Mouse (Mus musculus): ENCODE data around the gene Stox2. TPM values are rescaled to one million over a fixed set of nuclear protein-coding genes. Genes with fewer than 3 reads are reported as not detected.

Gene Stox2
- polyA plus RNA-seq, 1 experiment: 0.01 TPM

DNA sequence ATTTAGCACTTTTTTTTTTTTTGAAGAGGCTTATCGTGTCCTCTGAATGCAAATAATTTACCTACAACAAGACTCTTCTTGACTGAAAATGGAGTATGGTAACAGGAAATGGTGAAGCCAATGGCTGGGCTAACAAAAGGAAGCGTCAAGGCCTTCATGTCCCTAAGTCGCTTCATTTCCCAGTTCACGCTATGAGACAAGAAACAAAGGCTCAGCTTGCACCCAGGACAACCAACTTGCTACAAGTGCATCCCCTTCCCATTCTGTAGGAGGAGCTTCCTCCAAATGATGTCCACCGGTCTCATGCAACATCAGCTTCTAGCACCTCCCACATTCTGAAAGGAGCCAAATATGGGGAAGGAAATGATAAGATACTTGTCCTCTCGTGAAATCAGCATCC lies 160.7 kb downstream of the Stox2 start:
- H3K9me3 ChIP-seq (ENCODE audit: control insufficient read depth, low read length): no peaks in the 10 kb centered on the region
- no peak for TF ChIP-seq TAL1 (IDR thresholded peaks at IDR 0.05; ENCODE audit: low read length)
- TF ChIP-seq GATA1 (IDR thresholded peaks at IDR 0.05; ENCODE audit: low read length): no peak

DNA sequence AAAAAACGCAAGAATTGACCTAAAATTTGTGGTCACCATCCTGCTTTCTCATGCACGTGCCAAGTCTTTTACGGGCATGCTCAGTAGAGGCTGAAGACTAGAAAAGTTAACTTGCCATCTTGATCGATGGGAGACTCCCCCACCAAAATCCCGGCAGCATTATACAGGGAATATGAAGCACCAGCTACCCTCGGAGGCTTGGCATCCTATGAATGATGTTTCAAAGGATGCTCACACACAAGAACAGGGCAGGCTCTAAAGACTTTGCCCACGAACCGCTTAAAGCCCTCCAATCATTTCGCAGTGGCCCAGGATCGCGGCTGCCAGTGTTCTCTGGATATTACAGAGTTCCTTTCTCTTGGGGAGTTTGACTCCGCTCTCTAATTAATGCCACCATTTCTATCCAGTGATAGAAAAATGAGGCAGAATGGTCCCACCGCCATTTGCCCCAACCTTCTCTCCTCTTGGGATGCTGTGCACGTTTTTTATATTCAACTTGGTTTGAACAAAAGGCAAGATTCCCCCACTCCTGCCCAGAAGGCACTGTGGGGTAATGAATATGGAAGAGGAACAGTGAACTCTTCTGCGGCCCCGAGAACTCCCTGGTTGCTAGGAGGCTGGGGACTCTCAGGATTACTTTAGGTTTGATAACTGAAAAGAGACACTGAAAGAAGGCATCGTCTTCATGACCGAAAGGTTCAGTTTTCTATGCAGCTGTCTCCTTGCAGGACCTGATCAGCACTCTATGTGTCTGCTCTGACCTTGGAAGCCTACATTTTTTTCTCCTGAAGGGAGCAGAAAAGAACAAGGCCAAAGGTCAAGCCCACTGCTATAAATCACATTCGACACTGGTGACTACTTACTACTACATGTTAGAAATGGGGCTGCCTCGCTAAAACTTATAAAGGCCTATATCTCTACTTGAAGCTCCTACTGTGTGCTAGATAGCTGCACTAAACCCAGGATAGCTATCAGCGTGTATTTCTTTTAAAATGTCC lies 161.5 kb downstream of the Stox2 start:
- H3K27me3 ChIP-seq (ENCODE audit: control insufficient read depth): peaks cover 32% of the 10 kb centered on the region
- no peaks in the 10 kb centered on the region for H3K4me1 ChIP-seq (ENCODE audit: control insufficient read depth)
- H3K36me3 ChIP-seq (ENCODE audit: control insufficient read depth): no peaks in the 10 kb centered on the region
- TF ChIP-seq TAL1 (IDR thresholded peaks at IDR 0.05; ENCODE audit: low read length): no peak
- no peak for TF ChIP-seq GATA1 (IDR thresholded peaks at IDR 0.05; ENCODE audit: low read length)
- no peak overlapping the region for H3K4me3 ChIP-seq (replicated peaks)
- no peaks in the 10 kb centered on the region for H3K9me3 ChIP-seq (ENCODE audit: control insufficient read depth, low read length)

More for the DNA sequence above, 160.7 kb downstream of the Stox2 start:
- H3K4me1 ChIP-seq (ENCODE audit: control insufficient read depth): no peaks in the 10 kb centered on the region
- H3K4me3 ChIP-seq (replicated peaks): no peak overlapping the region
- H3K36me3 ChIP-seq (ENCODE audit: control insufficient read depth): no peaks in the 10 kb centered on the region
- H3K27me3 ChIP-seq (ENCODE audit: control insufficient read depth): peaks cover 40% of the 10 kb centered on the region

DNA sequence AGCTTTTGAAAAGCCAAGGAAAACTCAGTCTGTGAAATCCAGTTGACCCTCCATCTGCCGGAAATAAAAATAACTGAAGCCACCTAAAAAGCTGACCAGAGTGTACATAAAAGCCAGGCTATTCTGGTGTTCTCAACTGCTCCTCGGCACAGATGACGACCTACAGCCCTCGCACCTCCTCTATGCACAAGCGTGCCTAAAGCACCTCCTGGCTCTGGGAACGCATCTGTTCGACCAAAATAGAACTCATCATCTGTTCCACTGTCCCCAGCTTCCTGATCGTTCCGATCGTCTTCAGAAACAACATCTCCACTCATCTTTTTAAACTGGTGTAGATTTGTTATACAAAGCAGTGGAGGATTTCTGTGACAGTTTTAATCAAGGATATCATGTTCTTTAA lies 166.3 kb downstream of the Stox2 start:
- no peaks in the 10 kb centered on the region for H3K27me3 ChIP-seq (ENCODE audit: control insufficient read depth)
- H3K4me3 ChIP-seq (replicated peaks): no peak overlapping the region
- no peaks in the 10 kb centered on the region for H3K4me1 ChIP-seq (ENCODE audit: control insufficient read depth)
- no peaks in the 10 kb centered on the region for H3K36me3 ChIP-seq (ENCODE audit: control insufficient read depth)
- H3K9me3 ChIP-seq (ENCODE audit: control insufficient read depth, low read length): no peaks in the 10 kb centered on the region
- TF ChIP-seq GATA1 (IDR thresholded peaks at IDR 0.05; ENCODE audit: low read length) (no peak), TAL1 (IDR thresholded peaks at IDR 0.05; ENCODE audit: low read length) (no peak)

DNA sequence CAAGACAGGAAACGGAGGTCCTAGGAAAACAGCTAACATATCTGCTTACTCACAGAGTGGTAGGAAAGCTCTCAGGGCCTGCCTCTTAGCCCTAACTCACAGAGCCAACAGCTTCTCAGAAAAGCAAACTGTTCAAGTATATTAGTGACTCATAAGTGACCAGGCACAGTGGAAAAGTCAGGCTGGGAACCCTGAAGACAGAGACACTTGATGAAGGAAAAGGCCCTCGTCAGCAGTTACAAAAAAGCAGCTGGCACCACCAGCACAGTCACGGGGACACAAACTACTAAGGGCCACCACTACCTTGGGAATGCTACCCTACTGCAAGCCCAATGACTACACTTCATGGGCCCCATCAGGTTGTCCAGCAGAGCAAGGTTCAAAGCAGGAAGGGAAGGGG lies 168.0 kb downstream of the Stox2 start:
- no peak for TF ChIP-seq TAL1 (IDR thresholded peaks at IDR 0.05; ENCODE audit: low read length)
- no peak for TF ChIP-seq GATA1 (IDR thresholded peaks at IDR 0.05; ENCODE audit: low read length)
- no peaks in the 10 kb centered on the region for H3K27me3 ChIP-seq (ENCODE audit: control insufficient read depth)

DNA sequence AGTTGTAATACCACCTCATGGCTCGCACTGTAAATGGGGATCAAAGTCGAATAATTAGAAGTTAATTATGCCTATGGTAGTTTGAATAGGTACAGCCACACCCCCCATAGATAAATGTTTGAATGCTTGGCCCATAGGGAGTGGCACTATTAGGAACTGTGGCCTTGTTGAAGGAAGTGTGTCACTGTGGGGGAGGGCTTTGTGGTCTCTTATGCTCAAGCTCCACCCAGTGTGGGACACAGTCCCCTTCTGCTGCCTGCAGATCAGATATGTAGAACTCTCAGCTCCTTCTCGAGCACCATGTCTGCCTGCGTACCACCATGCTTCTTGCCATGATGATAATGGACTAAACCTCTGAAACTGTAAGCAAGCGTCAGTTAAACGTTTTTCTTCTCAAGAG lies 177.2 kb downstream of the Stox2 start:
- no peak overlapping the region for H3K4me3 ChIP-seq (replicated peaks)
- no peaks in the 10 kb centered on the region for H3K4me1 ChIP-seq (ENCODE audit: control insufficient read depth)
- TF ChIP-seq GATA1 (IDR thresholded peaks at IDR 0.05; ENCODE audit: low read length) (no peak), TAL1 (IDR thresholded peaks at IDR 0.05; ENCODE audit: low read length) (no peak)
- H3K36me3 ChIP-seq (ENCODE audit: control insufficient read depth): no peaks in the 10 kb centered on the region
- no peaks in the 10 kb centered on the region for H3K27me3 ChIP-seq (ENCODE audit: control insufficient read depth)
- H3K9me3 ChIP-seq (ENCODE audit: control insufficient read depth, low read length): no peaks in the 10 kb centered on the region; the same call in 1 of the 2 replicates

More for the DNA sequence above, 168.0 kb downstream of the Stox2 start:
- Histone ChIP-seq H3K9me3 (ENCODE audit: control insufficient read depth, low read length) (no peaks in the 10 kb centered on the region; the same call in 1 of the 2 replicates), H3K4me1 (ENCODE audit: control insufficient read depth) (no peaks in the 10 kb centered on the region), H3K4me3 (replicated peaks) (no peak overlapping the region), H3K36me3 (ENCODE audit: control insufficient read depth) (no peaks in the 10 kb centered on the region)

DNA sequence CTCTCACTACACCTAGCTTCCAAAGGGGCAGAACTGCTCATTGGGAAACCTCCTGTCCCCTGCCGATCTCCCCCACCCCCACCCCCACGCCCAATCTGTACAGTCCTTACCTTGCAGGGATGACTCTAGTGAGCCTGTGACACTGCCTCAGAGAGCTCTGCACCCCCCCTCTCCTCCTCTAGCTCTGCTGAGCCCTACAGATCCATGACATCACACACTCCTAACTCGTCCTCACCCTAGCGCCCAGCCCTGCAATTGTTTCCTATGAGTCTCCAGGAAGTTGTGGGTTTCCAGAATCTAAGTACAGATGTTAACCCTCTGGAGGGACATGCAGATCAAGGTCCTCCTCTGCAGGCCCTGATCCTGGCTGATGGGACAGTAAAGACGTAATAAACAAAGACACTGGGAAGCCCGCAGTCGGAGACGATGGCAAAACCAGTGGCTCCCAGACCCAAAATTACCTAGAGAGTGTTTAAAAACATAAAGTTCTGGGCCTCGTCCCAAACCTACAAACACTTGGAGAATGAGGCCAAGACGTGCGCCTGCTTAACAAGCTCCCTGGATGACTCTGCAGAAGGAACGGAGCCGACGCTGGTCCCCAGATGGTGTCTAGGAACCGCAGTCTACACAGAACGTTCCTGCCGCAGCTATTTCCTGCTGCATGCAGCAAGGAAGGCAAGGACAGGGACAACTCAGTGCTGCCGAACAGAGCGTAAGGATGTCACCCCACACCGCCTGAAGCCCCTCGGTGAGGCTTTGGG lies 177.9 kb downstream of the Stox2 start:
- Histone ChIP-seq H3K27me3 (ENCODE audit: control insufficient read depth) (no peaks in the 10 kb centered on the region), H3K4me3 (replicated peaks) (no peak overlapping the region), H3K36me3 (ENCODE audit: control insufficient read depth) (no peaks in the 10 kb centered on the region), H3K4me1 (ENCODE audit: control insufficient read depth) (no peaks in the 10 kb centered on the region), H3K9me3 (ENCODE audit: control insufficient read depth, low read length) (no peaks in the 10 kb centered on the region)
- no peak for TF ChIP-seq TAL1 (IDR thresholded peaks at IDR 0.05; ENCODE audit: low read length)
- TF ChIP-seq GATA1 (IDR thresholded peaks at IDR 0.05; ENCODE audit: low read length): no peak

DNA sequence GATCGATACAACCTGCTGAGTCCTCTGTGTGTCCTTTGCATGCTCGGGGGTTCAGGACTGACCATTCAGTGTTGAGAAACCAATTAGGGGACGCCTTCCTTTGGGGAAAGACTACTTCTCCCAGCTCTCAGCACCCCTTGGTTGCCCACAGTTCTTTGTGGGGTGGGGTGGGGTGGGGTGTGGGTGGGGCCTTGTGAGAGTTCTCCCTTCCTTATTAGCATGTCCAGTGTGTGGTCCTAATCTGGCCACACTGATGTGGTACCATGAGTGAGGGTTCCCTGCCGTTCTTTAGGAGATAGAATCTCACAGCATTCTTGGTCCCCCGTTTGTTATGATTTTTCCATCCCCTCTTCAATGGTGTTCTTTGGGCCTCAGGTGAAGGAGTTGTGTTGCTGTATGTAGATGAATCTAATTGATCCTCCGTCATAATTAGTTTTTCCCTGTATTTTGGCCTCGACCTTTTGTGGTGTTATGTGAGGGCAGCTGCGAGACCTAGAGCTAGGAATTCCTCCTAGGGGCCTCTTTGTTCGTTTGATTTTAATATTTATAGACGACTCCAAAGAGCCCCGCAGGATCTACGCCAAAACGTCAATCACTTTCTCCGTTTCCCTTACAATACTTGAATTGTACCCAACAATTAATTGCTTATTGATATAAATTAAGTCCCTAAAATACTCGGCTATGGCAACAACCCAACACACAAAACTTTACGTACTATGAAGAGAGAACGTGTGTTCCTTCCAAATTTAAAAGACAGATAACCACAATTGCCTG lies 182.9 kb downstream of the Stox2 start:
- H3K36me3 ChIP-seq (ENCODE audit: control insufficient read depth): no peaks in the 10 kb centered on the region
- H3K4me3 ChIP-seq (replicated peaks): no peak overlapping the region
- no peaks in the 10 kb centered on the region for H3K9me3 ChIP-seq (ENCODE audit: control insufficient read depth, low read length)
- no peaks in the 10 kb centered on the region for H3K4me1 ChIP-seq (ENCODE audit: control insufficient read depth)
- H3K27me3 ChIP-seq (ENCODE audit: control insufficient read depth): no peaks in the 10 kb centered on the region
- TF ChIP-seq TAL1 (IDR thresholded peaks at IDR 0.05; ENCODE audit: low read length) (no peak), GATA1 (IDR thresholded peaks at IDR 0.05; ENCODE audit: low read length) (no peak)

DNA sequence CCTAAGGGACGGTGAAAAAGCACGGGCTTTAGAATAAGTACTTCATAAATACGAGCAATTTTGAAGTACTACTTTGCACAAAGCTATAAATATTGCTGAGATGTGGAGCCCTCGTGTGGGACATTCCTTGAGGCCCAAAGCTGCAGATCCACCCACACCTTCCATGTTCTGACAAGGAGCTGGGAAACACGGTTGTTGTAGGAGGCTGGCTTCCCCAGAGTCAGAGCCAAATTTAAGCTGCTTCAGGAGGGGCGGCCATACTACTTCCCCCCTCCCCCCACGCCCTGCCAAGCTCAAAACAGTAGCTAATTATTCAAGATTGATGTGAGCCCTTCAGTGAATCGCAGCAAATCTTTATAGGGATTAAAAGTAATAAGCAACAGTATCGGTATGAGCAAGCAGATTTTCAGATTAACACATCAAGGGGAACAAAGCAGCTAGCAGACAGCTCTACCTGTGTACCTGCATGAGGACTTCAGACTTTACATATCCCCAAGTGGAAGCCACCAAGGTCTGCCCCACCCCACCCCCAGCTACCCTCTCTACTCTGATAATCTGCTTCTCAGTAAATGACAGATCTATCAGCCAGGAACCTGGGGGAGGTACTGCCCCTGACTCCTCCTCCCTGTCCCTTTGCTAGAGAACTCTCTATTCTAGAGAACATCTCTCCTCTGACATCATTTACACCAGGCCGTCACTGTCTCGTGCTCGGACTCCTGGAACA lies 185.2 kb downstream of the Stox2 start:
- Histone ChIP-seq H3K4me1 (ENCODE audit: control insufficient read depth) (no peaks in the 10 kb centered on the region), H3K36me3 (ENCODE audit: control insufficient read depth) (no peaks in the 10 kb centered on the region), H3K27me3 (ENCODE audit: control insufficient read depth) (no peaks in the 10 kb centered on the region), H3K9me3 (ENCODE audit: control insufficient read depth, low read length) (no peaks in the 10 kb centered on the region), H3K4me3 (replicated peaks) (no peak overlapping the region)
- TF ChIP-seq GATA1 (IDR thresholded peaks at IDR 0.05; ENCODE audit: low read length) (no peak), TAL1 (IDR thresholded peaks at IDR 0.05; ENCODE audit: low read length) (no peak)

Data from erythroblast, embryonic 14.5 days (primary cell).